Mouse (Mus musculus): ENCODE measurements around the gene Dctn5.
"Not testable (repeated sequence)": the region's sequence is repeated elsewhere in the genome, so short reads cannot be mapped to it uniquely, and the experiment has no call there.

The Dctn5 gene

GRCm38 (mm10) chr7:122132497-122133337 lies at the start of gene Dctn5, which contains the start of gene Palb2:
Dctn5 (plus strand) TSS chr7:122133041.
Palb2 (minus strand) TSS chr7:122132985.
- DNase-seq (ENCODE audit: low spot score): peak; percentile 99

- no peak for DNase-seq (ENCODE audit: low spot score)
Observed at GRCm38 (mm10) chr7:122087195-122087982, 45.5 kb upstream of the Dctn5 start.

- DNase-seq (ENCODE audit: low spot score): no peak
Observed at GRCm38 (mm10) chr7:122094564-122095330, 38.1 kb upstream of the Dctn5 start.

- no peak for DNase-seq (ENCODE audit: low spot score)
Observed at GRCm38 (mm10) chr7:122098009-122098408, 34.8 kb upstream of the Dctn5 start.

DNA sequence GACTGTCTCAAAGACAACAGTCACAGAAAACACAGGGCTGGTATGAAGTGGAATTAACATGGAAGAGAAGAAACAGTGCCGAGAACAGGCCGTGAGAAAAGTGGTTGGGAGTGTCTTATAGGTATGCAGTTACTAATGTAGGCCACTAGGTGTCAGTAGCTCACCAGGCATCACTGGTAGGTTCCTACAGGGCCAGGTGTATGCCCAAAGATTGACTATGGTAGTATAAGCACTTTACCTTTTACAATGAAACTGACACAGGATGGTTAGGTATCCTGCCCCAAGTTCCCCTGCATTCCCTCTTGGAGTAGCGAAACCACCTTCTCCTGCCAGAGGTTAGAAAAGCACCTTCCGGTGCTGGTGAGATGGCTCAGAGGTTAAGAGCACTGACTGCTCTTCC lies 33.6 kb upstream of the Dctn5 start:
- no peak for DNase-seq (ENCODE audit: low spot score)

DNA sequence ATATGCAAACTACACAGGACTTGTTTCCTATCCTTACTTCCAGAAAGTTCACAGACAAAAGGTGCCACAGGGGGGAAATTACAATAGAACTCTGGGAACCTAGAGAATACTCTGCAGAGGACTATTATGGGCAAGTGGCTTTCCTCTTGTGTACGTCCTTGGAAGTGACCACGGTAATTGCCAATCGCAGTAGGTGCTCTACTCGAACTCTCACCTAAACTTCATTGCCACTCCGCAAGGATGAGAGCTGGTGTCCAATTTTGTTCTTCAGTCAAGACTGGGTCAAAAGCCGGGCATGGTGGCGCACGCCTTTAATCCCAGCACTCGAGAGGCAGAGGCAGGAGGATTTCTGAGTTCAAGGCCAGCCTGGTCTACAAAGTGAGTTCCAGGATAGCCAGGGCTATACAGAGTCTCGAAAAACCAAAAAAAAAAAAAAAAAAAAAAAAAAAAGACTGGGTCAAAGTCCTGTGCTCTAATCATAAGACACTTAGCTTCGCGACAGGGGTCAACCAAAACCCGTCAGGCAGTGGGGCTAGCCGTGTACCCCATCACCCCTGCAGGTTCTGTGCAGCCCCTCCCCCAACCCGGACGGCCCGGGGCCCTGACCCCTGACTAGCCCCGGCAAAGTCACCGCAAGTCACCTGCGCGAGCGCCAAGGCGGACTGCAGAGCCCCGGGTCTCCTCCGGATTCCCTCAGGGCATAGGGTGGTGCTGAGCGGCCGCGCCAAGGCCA lies 31.7 kb upstream of the Dctn5 start:
- DNase-seq (ENCODE audit: low spot score): not testable (repeated sequence)

- peak; percentile 59 for DNase-seq (ENCODE audit: low spot score)
Observed at GRCm38 (mm10) chr7:122101747-122102244, 31.0 kb upstream of the Dctn5 start, which contains the start of gene Ndufab1. Ndufab1 (minus strand) TSS chr7:122101886.

DNA sequence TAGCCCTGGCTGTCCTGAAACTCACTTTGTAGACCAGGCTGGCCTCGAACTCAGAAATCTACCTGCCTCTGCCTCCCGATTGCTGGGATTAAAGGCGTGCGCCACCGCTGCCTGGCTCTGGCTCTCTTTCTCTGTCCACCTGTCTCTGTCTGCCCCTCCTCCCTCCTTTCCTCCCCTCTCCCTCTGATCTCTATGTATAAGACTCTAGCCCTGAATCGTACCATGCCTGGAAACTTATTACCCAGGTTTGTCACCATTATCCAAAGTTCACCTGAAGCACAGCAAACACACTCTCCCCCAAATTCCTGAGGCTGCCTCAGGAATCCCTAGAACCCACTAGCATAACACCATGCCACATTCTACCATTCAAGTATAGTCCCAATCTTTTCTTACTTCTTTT lies 24.6 kb upstream of the Dctn5 start:
- no peak for DNase-seq (ENCODE audit: low spot score)

- DNase-seq (ENCODE audit: low spot score): no peak
Observed at GRCm38 (mm10) chr7:122123518-122123917, 9.3 kb upstream of the Dctn5 start.

- DNase-seq (ENCODE audit: low spot score): no peak
Observed at GRCm38 (mm10) chr7:122125636-122126035, 7.2 kb upstream of the Dctn5 start.

DNA sequence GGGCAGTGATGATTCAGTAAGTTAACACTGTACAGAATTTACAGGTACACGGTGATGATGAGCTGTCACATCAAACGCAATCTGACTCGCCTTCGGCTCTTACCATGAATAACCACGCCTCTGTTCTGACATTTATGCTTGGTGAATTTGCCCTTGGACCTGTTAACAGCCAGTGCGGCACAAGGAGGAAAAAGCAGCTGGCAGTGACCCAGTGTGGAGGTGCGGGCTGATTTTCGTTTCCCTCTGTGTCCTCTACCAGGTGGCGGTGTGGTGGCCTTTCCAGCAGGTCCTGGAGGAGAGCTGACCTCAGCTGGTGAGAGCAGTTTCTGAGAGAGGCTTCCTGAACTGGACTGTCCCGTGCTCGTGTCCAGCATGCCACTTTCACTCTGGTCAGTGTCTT lies 5.9 kb upstream of the Dctn5 start:
- no peak for DNase-seq (ENCODE audit: low spot score)

DNA sequence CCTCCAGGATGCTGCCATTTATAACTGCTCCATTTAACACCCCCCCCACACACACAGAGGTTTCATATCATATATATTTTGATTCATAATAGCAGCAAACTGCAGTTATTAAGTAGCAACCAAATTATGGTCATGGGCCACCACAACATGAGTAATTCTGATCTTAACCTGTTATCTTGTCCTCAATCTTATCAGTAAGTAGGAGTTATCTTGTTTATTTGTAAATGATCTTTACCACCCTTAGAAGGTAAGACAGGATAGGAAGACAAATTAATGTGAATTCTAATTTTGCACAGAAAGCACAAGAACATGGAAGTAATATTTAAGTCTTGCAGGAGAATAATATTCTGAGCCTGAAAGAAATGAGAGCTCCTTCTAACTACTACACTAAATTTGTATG lies 1.0 kb upstream of the Dctn5 start:
- DNase-seq (ENCODE audit: low spot score): no peak

DNA sequence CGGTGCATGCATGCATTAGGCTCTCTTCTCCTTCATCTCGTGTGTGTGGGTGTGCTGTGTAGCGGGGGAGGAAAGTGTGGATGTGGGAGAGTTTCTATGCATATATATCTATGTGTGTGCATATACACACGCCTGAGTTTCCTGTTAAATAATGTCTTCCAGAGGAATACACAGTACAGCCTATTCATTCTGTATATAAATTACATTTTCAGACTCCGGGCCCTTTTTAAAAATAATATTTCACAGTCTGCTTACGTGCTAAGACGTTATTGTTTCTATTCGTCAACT lies 441 bp downstream of the Dctn5 start:
- no peak for DNase-seq (ENCODE audit: low spot score)

DNA sequence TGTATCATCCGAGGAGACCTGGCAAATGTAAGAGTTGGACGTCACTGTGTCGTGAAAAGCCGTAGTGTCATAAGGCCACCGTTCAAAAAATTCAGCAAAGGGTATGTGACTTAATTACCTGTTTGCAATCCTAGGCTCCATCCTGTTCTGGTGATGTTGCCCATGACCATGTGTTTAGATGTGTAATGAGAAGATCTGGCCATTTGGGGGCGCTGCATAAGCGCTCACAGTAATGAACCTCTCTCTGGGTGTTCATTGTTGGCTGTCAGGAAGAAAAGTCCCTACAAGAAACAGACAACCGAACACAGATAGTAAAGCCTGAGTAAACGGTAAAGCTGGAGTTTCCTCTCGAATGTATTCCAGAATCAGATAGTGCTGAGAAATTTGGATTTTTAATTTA lies 2.2 kb downstream of the Dctn5 start:
- no peak for DNase-seq (ENCODE audit: low spot score)

DNA sequence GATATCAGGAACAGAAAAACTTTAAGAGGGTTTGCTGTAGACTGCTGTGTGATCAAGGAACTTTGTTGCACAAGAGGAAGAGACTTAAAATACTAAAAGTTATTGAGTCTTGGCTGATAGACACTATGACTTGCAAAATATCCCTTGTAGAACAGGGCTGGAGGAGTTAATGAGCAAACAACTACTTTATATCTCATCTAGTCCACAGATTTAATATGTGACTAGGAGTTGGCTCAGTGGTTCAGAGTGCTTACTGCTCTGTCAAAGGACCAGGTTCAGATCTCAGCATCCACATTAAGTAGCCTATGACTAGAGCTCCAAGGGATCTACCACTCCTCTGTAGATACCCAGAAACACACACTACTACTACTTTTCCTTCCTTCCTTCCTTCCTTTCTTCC lies 4.2 kb downstream of the Dctn5 start:
- no peak for DNase-seq (ENCODE audit: low spot score)

GRCm38 (mm10) chr7:122138190-122138589 lies 5.3 kb downstream of the Dctn5 start:
- no peak for DNase-seq (ENCODE audit: low spot score)

DNA sequence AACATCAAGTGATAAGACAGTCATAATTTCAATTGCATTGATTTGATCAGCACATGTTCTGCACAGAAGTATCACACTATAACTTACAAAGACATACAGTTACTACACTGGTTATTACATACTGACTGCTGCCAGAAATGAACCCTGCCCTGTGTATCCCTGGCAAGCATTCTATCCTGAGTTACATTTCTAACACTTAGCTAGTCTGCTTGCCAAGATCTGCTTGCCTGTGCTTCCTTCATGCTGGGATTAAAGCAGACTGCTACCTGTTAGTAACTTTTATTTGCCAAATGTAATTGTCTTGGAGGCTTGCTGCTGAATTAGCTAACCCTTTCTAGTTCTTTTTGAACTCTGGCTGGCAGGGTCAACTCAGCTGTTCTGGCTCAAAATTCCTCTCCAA lies 8.2 kb downstream of the Dctn5 start:
- DNase-seq (ENCODE audit: low spot score): no peak

DNA sequence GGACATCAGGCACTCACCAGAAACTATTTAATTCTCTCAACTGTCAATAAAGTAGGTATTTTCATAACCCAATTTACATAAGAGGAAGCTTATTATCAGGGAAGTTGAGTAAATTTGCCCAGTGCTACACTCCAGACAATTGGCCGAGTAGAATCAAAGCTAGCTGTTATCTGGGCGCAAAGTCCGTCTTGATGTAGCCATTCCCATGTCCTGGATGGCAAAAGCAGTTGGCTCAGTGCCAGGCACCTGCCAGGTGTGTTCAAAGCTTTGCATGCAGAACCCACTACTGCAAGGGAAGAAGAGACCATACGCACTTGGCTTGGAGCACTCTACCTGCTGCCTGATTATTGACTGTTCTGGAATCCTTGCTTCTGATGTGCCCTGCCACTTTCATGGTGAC lies 19.6 kb downstream of the Dctn5 start:
- no peak for DNase-seq (ENCODE audit: low spot score)

DNA sequence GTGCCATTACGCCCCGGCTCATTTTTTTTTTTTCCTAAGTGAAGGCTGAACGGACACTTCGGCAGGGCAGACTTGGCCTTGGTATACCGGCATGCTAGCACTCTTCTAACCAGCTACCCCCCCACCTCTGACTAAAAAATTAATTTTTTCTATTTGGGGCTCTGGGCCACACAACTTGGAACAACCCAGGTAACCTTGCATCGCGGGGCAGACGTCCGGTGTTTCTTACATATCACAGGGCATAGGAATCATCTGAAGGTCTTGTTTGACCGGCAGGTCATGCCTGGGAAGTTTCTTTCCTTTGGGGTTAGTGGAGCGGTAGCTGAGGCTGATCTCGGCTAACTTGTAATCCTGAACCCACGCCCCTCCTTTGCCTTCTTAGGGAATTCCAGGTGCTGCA lies 25.6 kb downstream of the Dctn5 start:
- DNase-seq (ENCODE audit: low spot score): no peak

DNA sequence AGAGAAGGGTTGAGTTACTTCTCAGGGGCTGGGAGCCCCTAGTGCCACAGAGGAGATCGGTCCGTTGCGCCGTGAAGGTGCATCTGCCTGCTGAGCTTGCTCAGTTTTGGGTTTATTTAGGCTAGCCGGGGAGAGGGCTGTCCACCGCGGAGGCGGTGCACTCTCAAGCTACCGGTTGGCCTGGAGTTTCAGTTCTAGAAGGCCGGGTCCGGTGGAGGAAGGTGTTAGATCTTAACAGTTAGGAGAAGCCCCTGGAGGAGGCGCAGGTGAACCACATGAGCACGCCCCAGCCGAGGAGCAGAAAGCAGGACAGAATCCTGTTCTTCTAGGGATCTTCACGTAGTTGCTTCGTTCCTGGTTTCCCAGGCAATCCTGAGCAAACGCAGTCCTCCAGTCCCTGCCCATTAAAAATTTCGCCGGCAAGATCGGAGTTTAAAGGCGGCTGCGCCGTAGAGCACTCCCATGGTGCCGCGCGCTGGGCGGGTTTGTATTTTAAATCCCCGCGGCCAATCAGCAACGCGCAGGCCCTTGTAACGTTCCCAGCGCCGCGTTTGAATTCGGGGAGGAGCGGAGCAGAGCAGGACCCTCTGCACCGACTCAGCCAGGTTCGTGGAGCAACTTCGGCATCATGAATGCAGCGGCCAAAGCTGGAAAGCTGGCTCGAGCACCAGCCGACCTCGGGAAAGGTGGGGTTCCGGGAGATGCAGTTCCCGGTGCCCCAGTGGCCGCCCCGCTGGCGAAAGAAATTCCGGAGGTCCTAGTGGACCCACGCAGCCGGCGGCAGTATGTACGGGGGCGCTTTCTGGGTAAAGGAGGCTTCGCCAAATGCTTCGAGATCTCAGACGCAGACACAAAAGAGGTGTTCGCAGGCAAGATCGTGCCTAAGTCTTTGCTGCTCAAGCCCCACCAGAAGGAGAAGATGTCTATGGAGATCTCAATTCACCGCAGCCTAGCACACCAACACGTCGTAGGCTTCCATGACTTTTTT lies 26.4 kb downstream of the Dctn5 start, which contains the start of gene Plk1:
Gene Plk1 (plus strand): TSS at position 525 of the 988 bp plus-strand sequence.
- peak; percentile 50 for DNase-seq (ENCODE audit: low spot score)
